Mouse (Mus musculus) megakaryocyte, embryonic 14.5 days (primary cell): ENCODE data around the gene 4930486L24Rik.
A peak's percentile ranks its signal among the peaks of the same experiment; 100 is the strongest.

Source experiments
- FLI1 ChIP-seq: IDR thresholded peaks from 2 replicates; pipeline ENCODE4 v1.6.1; 2012; ENCODE audit warnings: low read length, inconsistent platforms, mixed read lengths
- GATA1 ChIP-seq: IDR thresholded peaks from 3 replicates; pipeline ENCODE4 v1.6.1; 2012; ENCODE audit warnings: mixed read lengths, low read length, inconsistent platforms, borderline replicate concordance

DNA sequence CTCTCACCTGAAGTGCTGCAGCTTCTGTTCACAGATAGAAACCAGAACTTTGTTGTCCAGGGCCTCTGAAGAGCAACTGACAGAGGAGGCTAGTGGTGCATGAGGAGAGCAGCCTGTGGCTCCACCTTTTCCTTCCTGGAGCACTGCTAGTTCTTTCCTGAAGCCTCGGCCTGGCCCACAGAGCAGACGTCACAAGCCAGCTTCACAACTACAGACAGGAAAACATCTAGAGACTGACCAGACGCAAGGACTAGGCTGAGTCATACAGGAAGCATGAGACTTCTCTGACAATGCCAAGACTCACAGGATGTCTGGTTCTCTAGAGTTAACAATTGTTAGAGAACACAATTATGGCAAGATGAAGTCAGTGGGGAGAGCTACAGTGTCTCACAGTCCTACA is 33.1 kb upstream of the 4930486L24Rik start, which contains the start of gene Ctla2b:
- TF ChIP-seq GATA1 (peak; percentile 67; the same call in 1 of the 3 replicates), FLI1 (peak; percentile 88)
